Mouse (Mus musculus) forelimb bud, embryonic 11.5 days (tissue): ENCODE measurements around the gene Zfp775.

ENCODE experiments used
- DNase-seq: peaks from one replicate; pipeline ENCODE4 v3.0.0-alpha.2; 2012; ENCODE audit warnings: low read depth, low spot score

Zfp775 gene

GRCm38 (mm10) chr6:48628808-48629660, 27.2 kb downstream of the Zfp775 start:
- peak; percentile 20 for DNase-seq

GRCm38 (mm10) chr6:48629661-48630034, 27.8 kb downstream of the Zfp775 start:
- DNase-seq: no peak

- DNase-seq: no peak
Observed at GRCm38 (mm10) chr6:48630831-48631230, 29.0 kb downstream of the Zfp775 start.

GRCm38 (mm10) chr6:48635105-48635504, 33.2 kb downstream of the Zfp775 start:
- no peak for DNase-seq

- DNase-seq: no peak
Observed at GRCm38 (mm10) chr6:48636515-48636914, 34.7 kb downstream of the Zfp775 start.

GRCm38 (mm10) chr6:48637811-48638500, 36.1 kb downstream of the Zfp775 start:
- no peak for DNase-seq

GRCm38 (mm10) chr6:48638553-48638952, 36.7 kb downstream of the Zfp775 start:
- no peak for DNase-seq

- no peak for DNase-seq
Observed at GRCm38 (mm10) chr6:48641391-48641790, 39.5 kb downstream of the Zfp775 start.

GRCm38 (mm10) chr6:48642764-48643292, 41.0 kb downstream of the Zfp775 start:
- peak; percentile 82 for DNase-seq

GRCm38 (mm10) chr6:48645660-48646308, 43.9 kb downstream of the Zfp775 start:
- peak; percentile 77 for DNase-seq

GRCm38 (mm10) chr6:48646309-48646690, 44.4 kb downstream of the Zfp775 start:
- DNase-seq: no peak

- no peak for DNase-seq
Observed at GRCm38 (mm10) chr6:48646995-48647394, 45.1 kb downstream of the Zfp775 start, which contains the start of gene Gimap8. Gimap8 (plus strand) TSS chr6:48647234.

- no peak for DNase-seq
Observed at GRCm38 (mm10) chr6:48647611-48648010, 45.7 kb downstream of the Zfp775 start.

GRCm38 (mm10) chr6:48648779-48649178, 46.9 kb downstream of the Zfp775 start:
- no peak for DNase-seq

GRCm38 (mm10) chr6:48650041-48650440, 48.2 kb downstream of the Zfp775 start:
- DNase-seq: no peak

GRCm38 (mm10) chr6:48658721-48659120, 56.9 kb downstream of the Zfp775 start:
- DNase-seq: no peak

GRCm38 (mm10) chr6:48664750-48665149, 62.9 kb downstream of the Zfp775 start:
- DNase-seq: no peak

GRCm38 (mm10) chr6:48665471-48665870, 63.6 kb downstream of the Zfp775 start:
- no peak for DNase-seq

GRCm38 (mm10) chr6:48666159-48666586, 64.3 kb downstream of the Zfp775 start:
- DNase-seq: no peak

- DNase-seq: no peak
Observed at GRCm38 (mm10) chr6:48668022-48668421, 66.2 kb downstream of the Zfp775 start.

- no peak for DNase-seq
Observed at GRCm38 (mm10) chr6:48669446-48669969, 67.6 kb downstream of the Zfp775 start.
